Mouse (Mus musculus) WW6 (cell line): ENCODE data around the gene Hist1h2bj.
"Not testable (repeated sequence)": the region's sequence is repeated elsewhere in the genome, so short reads cannot be mapped to it uniquely, and the experiment has no call there.

Source experiments
- DNase-seq: peaks from one replicate; pipeline ENCODE4 v3.0.0-alpha.2; 2013; ENCODE audit warnings: low read depth, low spot score

The Hist1h2bj gene

GRCm38 (mm10) chr13:22015479-22016450 is 27.2 kb upstream of the Hist1h2bj start:
- DNase-seq: no peak

GRCm38 (mm10) chr13:22019934-22020835 is 22.8 kb upstream of the Hist1h2bj start:
- no peak for DNase-seq

GRCm38 (mm10) chr13:22020901-22021339 is 22.1 kb upstream of the Hist1h2bj start:
- DNase-seq: no peak

- DNase-seq: no peak
Measured at GRCm38 (mm10) chr13:22021581-22021980, 21.4 kb upstream of the Hist1h2bj start.

- DNase-seq: no peak
Measured at GRCm38 (mm10) chr13:22022241-22022640, 20.8 kb upstream of the Hist1h2bj start.

GRCm38 (mm10) chr13:22026058-22027031 is 16.7 kb upstream of the Hist1h2bj start:
- DNase-seq: no peak

- no peak for DNase-seq
Measured at GRCm38 (mm10) chr13:22028673-22029460, 14.1 kb upstream of the Hist1h2bj start.

GRCm38 (mm10) chr13:22029928-22030327 is 13.1 kb upstream of the Hist1h2bj start:
- DNase-seq: no peak

- no peak for DNase-seq
Measured at GRCm38 (mm10) chr13:22030493-22030892, 12.5 kb upstream of the Hist1h2bj start.

- DNase-seq: no peak
Measured at GRCm38 (mm10) chr13:22033741-22034442, 9.1 kb upstream of the Hist1h2bj start.

GRCm38 (mm10) chr13:22034443-22035266 is 8.4 kb upstream of the Hist1h2bj start:
- DNase-seq: no peak

- DNase-seq: not testable (repeated sequence)
Measured at GRCm38 (mm10) chr13:22035267-22036148, 7.5 kb upstream of the Hist1h2bj start, which contains the start of the genes Hist1h2ah and Hist1h2bk. Gene Hist1h2ah (minus strand): TSS chr13:22035568. Gene Hist1h2bk (plus strand): TSS chr13:22035870.

- no peak for DNase-seq
Measured at GRCm38 (mm10) chr13:22036149-22036956, 6.7 kb upstream of the Hist1h2bj start.

- DNase-seq: no peak
Measured at GRCm38 (mm10) chr13:22036986-22037385, 6.0 kb upstream of the Hist1h2bj start.

- DNase-seq: no peak
Measured at GRCm38 (mm10) chr13:22037415-22037814, 5.6 kb upstream of the Hist1h2bj start.

GRCm38 (mm10) chr13:22039364-22039763 is 3.6 kb upstream of the Hist1h2bj start:
- no peak for DNase-seq
